Mouse (Mus musculus) ES-E14 (cell line): ENCODE measurements around the gene 4930595D18Rik. TPM values are rescaled to one million over a fixed set of nuclear protein-coding genes. Genes with fewer than 3 reads are reported as not detected.

Experiments
- DNase-seq: peaks from one replicate; pipeline ENCODE4 v3.0.0-alpha.2; 2013; ENCODE audit warnings: low read depth, low spot score
- H3K27ac ChIP-seq: 2 replicates; pipeline ENCODE4 v1.5.1; 2012; ENCODE audit warnings: low read depth, mild to moderate bottlenecking, low read length, moderate library complexity, mixed read lengths; ENCODE audit not compliant: poor library complexity, insufficient read depth, severe bottlenecking
- H3K36me3 ChIP-seq: 2 replicates; pipeline ENCODE4 v1.6.1; 2012; ENCODE audit warnings: mild to moderate bottlenecking, low read length, moderate library complexity, mixed read lengths; ENCODE audit not compliant: control insufficient read depth, poor library complexity, insufficient read depth, severe bottlenecking
- H3K4me1 ChIP-seq, 2 experiments: fragments of 150-350 bp in 1 of 2; sonication (generic) in 1 of 2; 2 replicates each; pipeline ENCODE4 v1.6.1; 2012; ENCODE audit warnings: low read length in 2 of 2, mild to moderate bottlenecking in 1 of 2, mixed read lengths in 1 of 2; ENCODE audit not compliant: control insufficient read depth in 2 of 2, insufficient read depth in 2 of 2, poor library complexity in 1 of 2
- H3K4me3 ChIP-seq, 2 experiments: fragments of 150-350 bp in 1 of 2; sonication (generic) in 1 of 2; 2 replicates each; pipeline ENCODE4 v1.5.1; 2012; ENCODE audit warnings: low read length in 2 of 2, low read depth in 1 of 2, mild to moderate bottlenecking in 1 of 2, mixed read lengths in 1 of 2; ENCODE audit not compliant: insufficient read depth in 1 of 2, poor library complexity in 1 of 2, severe bottlenecking in 1 of 2
- H3K9ac ChIP-seq: 2 replicates; pipeline ENCODE4 v1.6.1; 2012; ENCODE audit warnings: low read depth, mild to moderate bottlenecking, low read length, mixed read lengths; ENCODE audit not compliant: poor library complexity, insufficient read depth, severe bottlenecking
- H3K9me3 ChIP-seq: fragments of 150-350 bp; sonication (generic); 2 replicates; pipeline ENCODE4 v1.6.1; 2012; ENCODE audit warnings: low read depth, mild to moderate bottlenecking, low read length; ENCODE audit not compliant: control insufficient read depth, insufficient read depth
- CHD2 ChIP-seq: IDR thresholded peaks from 2 replicates; pipeline ENCODE4 v1.6.1; 2014; ENCODE audit warnings: mild to moderate bottlenecking, low read depth, low read length, inconsistent platforms
- HCFC1 ChIP-seq: IDR thresholded peaks from 2 replicates; pipeline ENCODE4 v1.6.1; 2012; ENCODE audit warnings: low read length, inconsistent platforms, borderline replicate concordance; ENCODE audit not compliant: insufficient read depth
- MAFK ChIP-seq: IDR thresholded peaks from 2 replicates; pipeline ENCODE4 v1.6.1; 2014; ENCODE audit warnings: mild to moderate bottlenecking, low read depth, low read length, inconsistent platforms; ENCODE audit not compliant: insufficient read depth
- ZC3H11A ChIP-seq: IDR thresholded peaks from 2 replicates; pipeline ENCODE4 v1.6.1; 2012; ENCODE audit warnings: low read depth, mild to moderate bottlenecking, inconsistent platforms, low read length, borderline replicate concordance
- ZNF384 ChIP-seq: IDR thresholded peaks from 2 replicates; pipeline ENCODE4 v1.6.1; 2012; ENCODE audit warnings: low read depth, low read length, inconsistent platforms
- in situ Hi-C, 2 experiments: fragments of 600-800 bp; cut with MboI; formaldehyde crosslinking; loops; one replicate each; pipeline ENCODE4 v1.15.1; 2025; ENCODE audit warnings: low sequenced_read_pairs in 2 of 2, inconsistent platforms in 1 of 2; ENCODE audit not compliant: unreplicated experiment in 2 of 2
- total RNA-seq: library from RNA; depleted of rRNA; stranded (reverse); fragments of 300-350 nt; gene quantifications from 2 replicates; pipeline ENCODE4 v1.2.3, GENCODE M21; 2012

The 4930595D18Rik gene
- total RNA-seq, 1 experiment: not detected

DNA sequence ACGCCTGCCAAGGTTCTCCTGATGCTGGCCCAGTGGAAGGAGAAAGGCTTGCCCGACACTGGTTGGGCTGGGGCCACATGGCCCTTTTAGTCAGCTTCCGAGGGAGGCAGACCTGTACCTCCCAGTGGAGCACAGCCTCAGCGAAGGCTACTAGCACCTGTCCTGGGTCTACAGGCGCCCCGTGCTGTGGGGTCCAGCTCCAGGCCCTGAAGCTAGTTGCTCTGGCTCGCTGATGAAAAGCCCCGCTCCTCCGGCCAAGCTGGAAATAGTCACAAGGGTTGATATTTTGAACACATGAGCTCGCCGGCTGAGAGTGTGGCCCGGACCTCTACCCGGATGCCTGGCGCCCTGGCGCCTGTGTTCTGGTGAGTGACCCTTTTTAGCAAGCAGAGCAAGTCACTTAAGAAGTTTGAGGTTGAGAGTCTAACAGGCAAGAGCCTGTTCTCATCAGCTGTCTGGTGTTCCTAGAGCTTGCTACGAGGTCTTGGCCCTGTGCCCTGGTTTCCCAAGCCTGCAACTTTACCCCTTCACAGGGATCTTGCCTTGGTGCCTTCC, 40.7 kb downstream of the 4930595D18Rik start:
- DNase-seq: no peak
- Histone ChIP-seq H3K4me3 (peak overlapping the region; percentile 5 to 30; a peak in 2 of 4 replicates), H3K9ac (no peak overlapping the region), H3K36me3 (no peaks in the 10 kb centered on the region), H3K4me1 (peaks cover 3 to 23% of the 10 kb centered on the region in 2 experiments; a peak in 3 of 4 replicates), H3K27ac (no peak overlapping the region), H3K9me3 (no peaks in the 10 kb centered on the region)
- in situ Hi-C loops: no loop called here
- TF ChIP-seq MAFK (no peak), ZC3H11A (no peak), ZNF384 (no peak), CHD2 (no peak), HCFC1 (no peak)

GRCm38 (mm10) chr12:111143005-111143508, 41.2 kb downstream of the 4930595D18Rik start:
- in situ Hi-C loops: no loop called here
- Histone ChIP-seq H3K4me1 (peaks cover 3 to 23% of the 10 kb centered on the region in 2 experiments; a peak in 3 of 4 replicates), H3K4me3 (peak overlapping the region; percentile 5 to 30; a peak in 2 of 4 replicates), H3K9me3 (no peaks in the 10 kb centered on the region), H3K9ac (no peak overlapping the region), H3K27ac (no peak overlapping the region), H3K36me3 (no peaks in the 10 kb centered on the region)
- TF ChIP-seq MAFK (0 out of 2 replicates have a peak, but pooled peaks have one; percentile 40), CHD2 (no peak)
- DNase-seq: peak; percentile 76

GRCm38 (mm10) chr12:111137079-111137478, 47.2 kb downstream of the 4930595D18Rik start:
- H3K9me3 ChIP-seq: no peaks in the 10 kb centered on the region
- H3K9ac ChIP-seq: no peak overlapping the region
- TF ChIP-seq CHD2 (no peak), MAFK (no peak), ZC3H11A (no peak), ZNF384 (no peak), HCFC1 (no peak)
- no peaks in the 10 kb centered on the region for H3K36me3 ChIP-seq
- no peak overlapping the region for H3K4me3 ChIP-seq
- no peak overlapping the region for H3K27ac ChIP-seq
- H3K4me1 ChIP-seq: no peaks in the 10 kb centered on the region
- no peak for DNase-seq
- in situ Hi-C loops: no loop called here

- in situ Hi-C loops: no loop called here
- Histone ChIP-seq H3K9me3 (no peaks in the 10 kb centered on the region), H3K27ac (no peak overlapping the region), H3K4me3 (no peak overlapping the region), H3K36me3 (no peaks in the 10 kb centered on the region), H3K4me1 (no peaks in the 10 kb centered on the region), H3K9ac (no peak overlapping the region)
- no peak for DNase-seq
- no peak for TF ChIP-seq ZC3H11A
- TF ChIP-seq MAFK: no peak
- TF ChIP-seq HCFC1: no peak
- TF ChIP-seq ZNF384: no peak
- TF ChIP-seq CHD2: no peak
Observed at GRCm38 (mm10) chr12:111135953-111136352, 48.3 kb downstream of the 4930595D18Rik start.
